Mouse (Mus musculus) ES-E14 (cell line): ENCODE measurements around the gene Uba52.

Experiments
- HCFC1 ChIP-seq: IDR thresholded peaks from 2 replicates; pipeline ENCODE4 v1.6.1; 2012; ENCODE audit warnings: low read length, inconsistent platforms, borderline replicate concordance; ENCODE audit not compliant: insufficient read depth
- MAFK ChIP-seq: IDR thresholded peaks from 2 replicates; pipeline ENCODE4 v1.6.1; 2014; ENCODE audit warnings: mild to moderate bottlenecking, low read depth, low read length, inconsistent platforms; ENCODE audit not compliant: insufficient read depth
- ZC3H11A ChIP-seq: IDR thresholded peaks from 2 replicates; pipeline ENCODE4 v1.6.1; 2012; ENCODE audit warnings: low read depth, mild to moderate bottlenecking, inconsistent platforms, low read length, borderline replicate concordance

DNA sequence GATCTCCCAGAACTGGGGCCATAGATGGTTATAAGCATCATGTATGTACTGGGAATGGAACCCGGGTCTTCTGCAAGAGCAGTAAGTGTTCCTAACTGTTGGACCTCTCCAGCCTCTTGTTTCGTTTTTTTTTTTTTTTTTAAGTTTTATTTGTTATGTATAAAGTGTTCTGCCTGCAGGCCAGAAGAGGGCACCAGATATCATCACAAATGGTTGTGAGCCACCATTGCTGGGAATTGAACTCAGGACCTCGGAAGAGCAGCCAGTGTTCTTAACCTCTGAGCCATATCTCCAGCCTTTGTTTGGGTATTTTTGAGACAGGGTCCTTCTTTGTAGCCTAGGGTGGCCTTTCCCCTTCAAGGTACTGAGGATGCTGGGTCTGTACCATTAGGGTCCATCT is 48.4 kb upstream of the Uba52 start:
- TF ChIP-seq HCFC1 (no peak), ZC3H11A (no peak), MAFK (no peak)
